In the genomic region with DNA sequence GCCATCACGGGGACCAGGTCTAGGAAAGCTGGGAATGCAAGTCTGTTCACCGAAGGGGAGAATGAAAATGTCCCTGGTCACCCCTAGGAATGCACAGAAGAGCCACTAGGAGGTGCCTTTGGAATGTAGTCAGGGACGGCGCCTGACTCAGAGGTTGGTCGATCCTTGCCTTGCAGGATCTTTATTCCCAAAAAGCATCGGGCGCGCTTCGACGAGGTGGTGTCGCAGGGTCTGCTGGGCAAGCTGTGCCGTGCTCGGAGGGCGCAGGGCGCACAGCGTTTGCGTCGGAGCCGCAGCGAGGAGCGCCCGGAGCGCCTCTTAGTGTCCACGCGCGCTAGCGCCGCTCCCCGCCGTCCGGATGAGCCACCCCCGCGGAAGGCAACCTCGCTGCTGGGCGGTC, we compare ENCODE assay signal across 9 mouse cellular contexts. TPM values are rescaled to one million over a fixed set of nuclear protein-coding genes. Genes with fewer than 3 reads are reported as not detected.
DNase-seq lines count a peak whose midpoint lies in the region; ATAC-seq and TF ChIP-seq lines count a peak whose summit lies in the region.
"Had no signal": no experiment of that assay in that cellular context is flagged by ENCODE, and none has a peak within 500 bp of the region (broad histone marks: within the 10 kb centered on the region; RNA-seq: fewer than 3 reads in every experiment).

No protein-coding gene starts in this region.

- no peak for TF ChIP-seq POLR2A in thymus, adult 2 months (IDR thresholded peaks at IDR 0.05; ENCODE audit: control insufficient read depth, extremely low read depth, insufficient read depth, low read length, poor library complexity)

- no peak overlapping the region for H3K9ac ChIP-seq in forebrain, embryonic 12.5 days
- no peak overlapping the region for H3K9ac ChIP-seq in limb, embryonic 11.5 days (ENCODE audit: low read length)

- 2% methylated on average over 35 of the region's 35 CpGs for WGBS in forebrain, embryonic 12.5 days
- under 1% methylated on average over 35 of the region's 35 CpGs for WGBS in limb, embryonic 11.5 days
- 3% methylated on average over 35 of the region's 35 CpGs for WGBS in thymus, adult 2 months

- TF ChIP-seq CTCF in thymus, adult 2 months (IDR thresholded peaks at IDR 0.05; ENCODE audit: borderline replicate concordance, control insufficient read depth, extremely low read depth, insufficient read depth, low read length, poor library complexity) = no peak

- peak overlapping the region; percentile 48 for H3K4me2 ChIP-seq in forebrain, embryonic 12.5 days
- peak overlapping the region; percentile 43 for H3K4me2 ChIP-seq in limb, embryonic 11.5 days (ENCODE audit: low read depth, severe bottlenecking)

- no peak overlapping the region for H3K27ac ChIP-seq in forebrain, embryonic 12.5 days
- H3K27ac ChIP-seq in limb, embryonic 11.5 days (replicated peaks; ENCODE audit: low read depth, low read length) = no peak overlapping the region
- no peak overlapping the region for H3K27ac ChIP-seq in thymus, adult 2 months (ENCODE audit: control insufficient read depth, insufficient read depth, low read length)

- peaks cover 18% of the 10 kb centered on the region for H3K4me1 ChIP-seq in forebrain, embryonic 12.5 days
- peaks cover 9% of the 10 kb centered on the region for H3K4me1 ChIP-seq in limb, embryonic 11.5 days (ENCODE audit: control insufficient read depth, insufficient read depth, low read length)
- no peaks in the 10 kb centered on the region for H3K4me1 ChIP-seq in thymus, adult 2 months (replicated peaks; ENCODE audit: control insufficient read depth, insufficient read depth, low read length)

- no peaks in the 10 kb centered on the region for H3K36me3 ChIP-seq in forebrain, embryonic 12.5 days (replicated peaks)
- H3K36me3 ChIP-seq in limb, embryonic 11.5 days (ENCODE audit: control insufficient read depth, insufficient read depth, low read length) = no peaks in the 10 kb centered on the region
- H3K36me3 ChIP-seq in thymus, adult 2 months (ENCODE audit: control insufficient read depth, insufficient read depth, low read length) = no peaks in the 10 kb centered on the region

- no peak for ATAC-seq in forebrain, embryonic 12.5 days (ENCODE audit: low FRiP score)
- ATAC-seq in limb, embryonic 11.5 days (ENCODE audit: insufficient number of reproducible peaks, low FRiP score, low TSS enrichment, low read depth) = no peak

- intact Hi-C loops in left cerebral cortex, postnatal 14 days (cut with DNase I) = loop anchor here (5.0 kb wide), 1 partner anchor 41 kb away; no protein-coding TSS in a partner anchor

- DNase-seq in left cerebral cortex, postnatal 14 days (ENCODE audit: low spot score in 2 of 2) = peak; percentile 15 to 37
- no peak for DNase-seq in left cerebral cortex, adult 11 months (ENCODE audit: low spot score)
- DNase-seq in brain, adult 2 months (ENCODE audit: low read depth, low spot score) = peak; percentile 60
- peak; percentile 37 for DNase-seq in limb, embryonic 11.5 days (ENCODE audit: low spot score)
- DNase-seq in retina, postnatal 1 day = peak; percentile 63
- no peak for DNase-seq in thymus, postnatal 10 days (ENCODE audit: low spot score in 2 of 2)
- no peak for DNase-seq in thymus, adult 2 months

- H3K4me3 ChIP-seq in forebrain, embryonic 12.5 days (replicated peaks) = peak overlapping the region; percentile 32
- H3K4me3 ChIP-seq in limb, embryonic 11.5 days (ENCODE audit: low read depth, low read length) = peak overlapping the region; percentile 13; the same call in 1 of the 2 replicates
- no peak overlapping the region for H3K4me3 ChIP-seq in thymus, adult 2 months (ENCODE audit: control insufficient read depth, insufficient read depth, low read length)
- H3K4me3 ChIP-seq: myocyte had no signal

- H3K9me3 ChIP-seq in forebrain, embryonic 12.5 days = 0 out of 2 replicates have a peak, but pooled peaks cover 5% of the 10 kb centered on the region
- H3K9me3 ChIP-seq in limb, embryonic 11.5 days (ENCODE audit: control insufficient read depth, low read length) = no peaks in the 10 kb centered on the region; the same call in 1 of the 2 replicates

- H3K27me3 ChIP-seq in forebrain, embryonic 12.5 days = peaks cover 80% of the 10 kb centered on the region
- peaks cover 73% of the 10 kb centered on the region for H3K27me3 ChIP-seq in limb, embryonic 11.5 days (ENCODE audit: control insufficient read depth, insufficient read depth, low read length)
- peaks cover 9% of the 10 kb centered on the region; the same call in 1 of the 2 replicates for H3K27me3 ChIP-seq in thymus, adult 2 months (ENCODE audit: control insufficient read depth, insufficient read depth, low read length)

RNA-seq across cellular contexts. Expression of a gene that starts 15.7 kb away (rescaled TPM):
- 1 to 10 TPM; 1.4 to 1.9 TPM for total RNA-seq in left cerebral cortex, postnatal 14 days (2021)
- polyA plus RNA-seq in forebrain, embryonic 12.5 days (2016; fragmentation: Nextera tagmentation; extraction: Ambion mirVana) = 0.38 and 0.41 TPM in 2 replicates
- 0.31 and 0.88 TPM in 2 replicates for polyA plus RNA-seq in limb, embryonic 11.5 days (2014; fragmentation: Nextera tagmentation; extraction: Ambion mirVana)
- polyA plus RNA-seq in thymus, adult 2 months (2012; rRNA removed) = 0.06 and 0.26 TPM in 2 replicates
- polyA plus RNA-seq: myocyte had no signal

RNA-seq across cellular contexts. Expression of a gene that starts 30.8 kb away (rescaled TPM):
- 10 to 100 TPM; 41.3 to 43.4 TPM for total RNA-seq in left cerebral cortex, postnatal 14 days (2021)
- 169 and 173 TPM in 2 replicates for polyA plus RNA-seq in forebrain, embryonic 12.5 days (2016; fragmentation: Nextera tagmentation; extraction: Ambion mirVana)
- polyA plus RNA-seq in limb, embryonic 11.5 days (2014; fragmentation: Nextera tagmentation; extraction: Ambion mirVana) = 265 and 281 TPM in 2 replicates
- 60.9 and 61.6 TPM in 2 replicates for polyA plus RNA-seq in thymus, adult 2 months (2012; rRNA removed)

RNA-seq across cellular contexts. Expression of a gene that starts 43.8 kb away (rescaled TPM):
- 10 to 100 TPM; 35.8 to 37.4 TPM for total RNA-seq in left cerebral cortex, postnatal 14 days (2021)
- polyA plus RNA-seq in forebrain, embryonic 12.5 days (2016; fragmentation: Nextera tagmentation; extraction: Ambion mirVana) = 73.8 and 78.2 TPM in 2 replicates
- polyA plus RNA-seq in limb, embryonic 11.5 days (2014; fragmentation: Nextera tagmentation; extraction: Ambion mirVana) = 74.1 and 75.1 TPM in 2 replicates
- 117 and 118 TPM in 2 replicates for polyA plus RNA-seq in thymus, adult 2 months (2012; rRNA removed)

RNA-seq across cellular contexts. Expression of a gene that starts 57.7 kb away (rescaled TPM):
- total RNA-seq in left cerebral cortex, postnatal 14 days (2021) = 10 to 100 TPM; 22.2 to 22.3 TPM
- polyA plus RNA-seq in forebrain, embryonic 12.5 days (2016; fragmentation: Nextera tagmentation; extraction: Ambion mirVana) = 60.4 and 61.5 TPM in 2 replicates
- polyA plus RNA-seq in limb, embryonic 11.5 days (2014; fragmentation: Nextera tagmentation; extraction: Ambion mirVana) = 52.5 and 53.4 TPM in 2 replicates
- polyA plus RNA-seq in thymus, adult 2 months (2012; rRNA removed) = 65.3 and 83.7 TPM in 2 replicates

Comparison
In these comparisons a context has a peak if more than half of its experiments do, and no peak if none do; other contexts are left out.
1. DNase-seq: peak in left cerebral cortex, postnatal 14 days (2 of 2), brain, adult 2 months (single experiment), limb, embryonic 11.5 days (single experiment) and retina, postnatal 1 day (single experiment); none in left cerebral cortex, adult 11 months (single experiment), thymus, postnatal 10 days (0 of 2) and thymus, adult 2 months (single experiment).